Mouse (Mus musculus) embryonic facial prominence, embryonic 11.5 days (tissue): ENCODE data around the gene Poc1b. TPM values are rescaled to one million over a fixed set of nuclear protein-coding genes. Genes with fewer than 3 reads are reported as not detected.

Experiments used
- ATAC-seq: fragments of 200-750 bp; cut with Nextera tagmentation; replicated peaks from 2 replicates; pipeline ENCODE4 v1.8.0; 2017; ENCODE audit warnings: low read depth; ENCODE audit not compliant: insufficient number of reproducible peaks, low FRiP score, low TSS enrichment
- DNase-seq: peaks from one replicate; pipeline ENCODE4 v3.0.0-alpha.2; 2015; ENCODE audit warnings: low spot score
- H3K27ac ChIP-seq: fragments of 300-500 bp; sonication (generic); replicated peaks from 2 replicates; pipeline ENCODE4 v1.5.1; 2014; ENCODE audit warnings: mild to moderate bottlenecking, low read depth, low read length, control low read depth
- H3K27me3 ChIP-seq: fragments of 300-500 bp; sonication (generic); 2 replicates; pipeline ENCODE4 v1.6.1; 2014; ENCODE audit warnings: mild to moderate bottlenecking, low read length, moderate library complexity, mixed read lengths; ENCODE audit not compliant: control insufficient read depth, insufficient read depth
- H3K36me3 ChIP-seq: fragments of 300-500 bp; sonication (generic); replicated peaks from 2 replicates; pipeline ENCODE4 v1.6.1; 2014; ENCODE audit warnings: low read depth, mild to moderate bottlenecking, low read length, moderate library complexity, mixed read lengths; ENCODE audit not compliant: control insufficient read depth, insufficient read depth
- H3K4me1 ChIP-seq: fragments of 300-500 bp; sonication (generic); 2 replicates; pipeline ENCODE4 v1.6.1; 2014; ENCODE audit warnings: low read length, mixed read lengths; ENCODE audit not compliant: control insufficient read depth, insufficient read depth
- H3K4me2 ChIP-seq: fragments of 300-500 bp; sonication (generic); 2 replicates; pipeline ENCODE4 v1.6.1; 2014; ENCODE audit warnings: low read depth, mild to moderate bottlenecking, control low read depth, low read length, moderate library complexity
- H3K4me3 ChIP-seq: fragments of 300-500 bp; sonication (generic); 2 replicates; pipeline ENCODE4 v1.5.1; 2014; ENCODE audit warnings: low read depth, low read length, control low read depth
- H3K9ac ChIP-seq: fragments of 300-500 bp; sonication (generic); replicated peaks from 2 replicates; pipeline ENCODE4 v1.6.1; 2014; ENCODE audit warnings: mild to moderate bottlenecking, control low read depth, low read length
- H3K9me3 ChIP-seq: fragments of 300-500 bp; sonication (generic); replicated peaks from 2 replicates; pipeline ENCODE4 v1.6.1; 2016; ENCODE audit warnings: mild to moderate bottlenecking, low read length, inconsistent platforms, mixed read lengths; ENCODE audit not compliant: control insufficient read depth
- WGBS: fragments of 180-500 bp; shearing (Covaris S2); extraction: QIAGEN DNeasy Blood & Tissue Kit; methylation state at CpG from one replicate; pipeline ENCODE4 v1.1.7; 2014; 5-methylcytosine and 5-hydroxymethylcytosine counted together
- polyA plus RNA-seq: library from polyadenylated mRNA; unstranded; fragments of >200 nt; fragmentation: Nextera tagmentation; extraction: Ambion mirVana; gene quantifications from 2 replicates; pipeline ENCODE4 v1.2.1, GENCODE M21; 2014

Poc1b gene
- polyA plus RNA-seq, 1 experiment from 2014 or later, result 42.0 TPM

GRCm38 (mm10) chr10:99176911-99177310, 70.1 kb downstream of the Poc1b start:
- no peaks in the 10 kb centered on the region for H3K27me3 ChIP-seq
- WGBS, result 85% methylated on average over 9 of the region's 9 CpGs
- no peaks in the 10 kb centered on the region; the same call in 1 of the 2 replicates for H3K4me1 ChIP-seq
- no peak overlapping the region for H3K9ac ChIP-seq
- no peak for DNase-seq
- ATAC-seq, result no peak
- H3K4me2 ChIP-seq, result no peak overlapping the region
- no peak overlapping the region for H3K27ac ChIP-seq
- no peaks in the 10 kb centered on the region for H3K9me3 ChIP-seq
- H3K36me3 ChIP-seq, result no peaks in the 10 kb centered on the region
- H3K4me3 ChIP-seq, result no peak overlapping the region

- ATAC-seq (no peak), DNase-seq (no peak)
- Histone ChIP-seq H3K4me2 (no peak overlapping the region), H3K27me3 (no peaks in the 10 kb centered on the region), H3K36me3 (no peaks in the 10 kb centered on the region), H3K9ac (no peak overlapping the region), H3K9me3 (no peaks in the 10 kb centered on the region), H3K4me1 (no peaks in the 10 kb centered on the region), H3K4me3 (no peak overlapping the region), H3K27ac (no peak overlapping the region)
- WGBS, result 93% methylated on average over 2 of the region's 2 CpGs
Observed at GRCm38 (mm10) chr10:99178118-99178517, 71.3 kb downstream of the Poc1b start.

GRCm38 (mm10) chr10:99179122-99179521, 72.3 kb downstream of the Poc1b start:
- Histone ChIP-seq H3K4me3 (no peak overlapping the region), H3K27ac (no peak overlapping the region), H3K9me3 (no peaks in the 10 kb centered on the region), H3K4me2 (no peak overlapping the region), H3K9ac (no peak overlapping the region), H3K27me3 (no peaks in the 10 kb centered on the region), H3K4me1 (no peaks in the 10 kb centered on the region), H3K36me3 (no peaks in the 10 kb centered on the region)
- ATAC-seq (no peak), DNase-seq (no peak)
- 92% methylated on average over 5 of the region's 5 CpGs for WGBS

GRCm38 (mm10) chr10:99179566-99179965, 72.7 kb downstream of the Poc1b start:
- no peak overlapping the region for H3K4me2 ChIP-seq
- no peaks in the 10 kb centered on the region for H3K4me1 ChIP-seq
- H3K27ac ChIP-seq, result no peak overlapping the region
- no peak overlapping the region for H3K9ac ChIP-seq
- H3K9me3 ChIP-seq, result no peaks in the 10 kb centered on the region
- 93% methylated on average over 4 of the region's 4 CpGs for WGBS
- H3K36me3 ChIP-seq, result no peaks in the 10 kb centered on the region
- DNase-seq, result no peak
- H3K4me3 ChIP-seq, result no peak overlapping the region
- no peak for ATAC-seq
- no peaks in the 10 kb centered on the region for H3K27me3 ChIP-seq

- DNase-seq (no peak), ATAC-seq (no peak)
- no peaks in the 10 kb centered on the region for H3K4me1 ChIP-seq
- WGBS, result 89% methylated on average over 8 of the region's 8 CpGs
- H3K36me3 ChIP-seq, result no peaks in the 10 kb centered on the region
- H3K27ac ChIP-seq, result no peak overlapping the region
- H3K9ac ChIP-seq, result no peak overlapping the region
- H3K9me3 ChIP-seq, result no peaks in the 10 kb centered on the region
- H3K4me3 ChIP-seq, result no peak overlapping the region
- no peaks in the 10 kb centered on the region for H3K27me3 ChIP-seq
- no peak overlapping the region for H3K4me2 ChIP-seq
Observed at GRCm38 (mm10) chr10:99181497-99181896, 74.7 kb downstream of the Poc1b start.

GRCm38 (mm10) chr10:99182107-99182506, 75.3 kb downstream of the Poc1b start:
- Histone ChIP-seq H3K9me3 (no peaks in the 10 kb centered on the region), H3K4me2 (no peak overlapping the region), H3K27ac (no peak overlapping the region), H3K27me3 (no peaks in the 10 kb centered on the region), H3K36me3 (no peaks in the 10 kb centered on the region), H3K4me1 (no peaks in the 10 kb centered on the region), H3K9ac (no peak overlapping the region), H3K4me3 (no peak overlapping the region)
- DNase-seq, result no peak
- WGBS, result 77% methylated on average over 5 of the region's 5 CpGs
- no peak for ATAC-seq

GRCm38 (mm10) chr10:99188175-99188574, 81.3 kb downstream of the Poc1b start:
- 86% methylated on average over 1 of the region's 1 CpGs for WGBS
- no peak for ATAC-seq
- H3K27me3 ChIP-seq, result no peaks in the 10 kb centered on the region
- H3K9me3 ChIP-seq, result no peaks in the 10 kb centered on the region
- H3K36me3 ChIP-seq, result no peaks in the 10 kb centered on the region
- H3K4me1 ChIP-seq, result no peaks in the 10 kb centered on the region
- H3K4me2 ChIP-seq, result no peak overlapping the region
- no peak for DNase-seq
- no peak overlapping the region for H3K27ac ChIP-seq
- no peak overlapping the region for H3K4me3 ChIP-seq
- no peak overlapping the region for H3K9ac ChIP-seq

- no peak overlapping the region for H3K4me3 ChIP-seq
- no peak overlapping the region for H3K4me2 ChIP-seq
- no peak overlapping the region for H3K9ac ChIP-seq
- H3K27ac ChIP-seq, result no peak overlapping the region
- no peak for ATAC-seq
- H3K36me3 ChIP-seq, result no peaks in the 10 kb centered on the region
- 90% methylated on average over 21 of the region's 21 CpGs for WGBS
- DNase-seq, result no peak
- no peaks in the 10 kb centered on the region for H3K27me3 ChIP-seq
- no peaks in the 10 kb centered on the region for H3K9me3 ChIP-seq
- no peaks in the 10 kb centered on the region for H3K4me1 ChIP-seq
Observed at GRCm38 (mm10) chr10:99188656-99189603, 82.1 kb downstream of the Poc1b start.
